Mouse (Mus musculus) colon, adult 2 months (tissue): Measurements from ENCODE around the gene Olfr202. TPM values are rescaled to one million over a fixed set of nuclear protein-coding genes. Genes with fewer than 3 reads are reported as not detected.

Experiments used
- polyA plus RNA-seq: library from polyadenylated mRNA; depleted of rRNA; stranded (reverse); fragments of >200 nt; gene quantifications from 2 replicates; pipeline ENCODE4 v1.2.3, GENCODE M21; 2012; rRNA removed

The Olfr202 gene
- polyA plus RNA-seq: not detected in 2 replicates

GRCm38 (mm10) chr16:59286693-59287092 lies at the start of gene Olfr202:
Gene Olfr202 (minus strand): TSS chr16:59286793.

GRCm38 (mm10) chr16:59331038-59331437 lies 44.4 kb upstream of the Olfr202 start, which contains the start of gene Olfr205:
Gene Olfr205 (minus strand): TSS chr16:59331138.

GRCm38 (mm10) chr16:59318148-59318547 lies 31.6 kb upstream of the Olfr202 start, which contains the start of gene Olfr204:
Gene Olfr204 (minus strand): TSS chr16:59318248.

GRCm38 (mm10) chr16:59298581-59298980 lies 12.0 kb upstream of the Olfr202 start, which contains the start of gene Olfr203:
Gene Olfr203 (plus strand): TSS chr16:59298881.

GRCm38 (mm10) chr16:59272532-59272931 lies 14.1 kb downstream of the Olfr202 start, which contains the start of gene Olfr201:
Gene Olfr201 (minus strand): TSS chr16:59272632.

Other genes with a start within 250 kb of the Olfr202 start
- gene Olfr187, start 247.0 kb downstream of the Olfr202 start, polyA plus RNA-seq: not detected in 2 replicates
- gene Olfr190, start 208.8 kb downstream of the Olfr202 start, polyA plus RNA-seq: not detected in 2 replicates
- gene Olfr191, start 197.0 kb downstream of the Olfr202 start, polyA plus RNA-seq: not detected in 2 replicates
- gene Olfr193, start 174.9 kb downstream of the Olfr202 start, polyA plus RNA-seq: not detected in 2 replicates
- not detected in 2 replicates for gene Olfr194, start 165.7 kb downstream of the Olfr202 start, polyA plus RNA-seq
- gene Olfr195, start 139.7 kb downstream of the Olfr202 start, polyA plus RNA-seq: not detected in 2 replicates
- not detected in 2 replicates for gene Olfr196, start 116.3 kb downstream of the Olfr202 start, polyA plus RNA-seq
- not detected in 2 replicates for gene Olfr198, start 83.3 kb downstream of the Olfr202 start, polyA plus RNA-seq
- not detected in 2 replicates for gene Olfr199, start 67.0 kb downstream of the Olfr202 start, polyA plus RNA-seq
- not detected in 2 replicates for gene Olfr201, start 14.2 kb downstream of the Olfr202 start, polyA plus RNA-seq
- gene Olfr203, start 12.1 kb upstream of the Olfr202 start, polyA plus RNA-seq: not detected in 2 replicates
- gene Olfr204, start 31.5 kb upstream of the Olfr202 start, polyA plus RNA-seq: not detected in 2 replicates
- gene Olfr205, start 44.3 kb upstream of the Olfr202 start, polyA plus RNA-seq: not detected in 2 replicates
- not detected in 2 replicates for gene Olfr206, start 62.5 kb upstream of the Olfr202 start, polyA plus RNA-seq
- not detected in 2 replicates for gene Olfr209, start 77.2 kb upstream of the Olfr202 start, polyA plus RNA-seq
- not detected in 2 replicates for gene Gabrr3, start 120.5 kb upstream of the Olfr202 start, polyA plus RNA-seq
- 4.3 and 6.8 TPM in 2 replicates for gene Riox2, start 185.0 kb upstream of the Olfr202 start, polyA plus RNA-seq